Mouse (Mus musculus): ENCODE data around the gene Gm20518. TPM values are rescaled to one million over a fixed set of nuclear protein-coding genes. Genes with fewer than 3 reads are reported as not detected.
A peak's percentile ranks its signal among the peaks of the same experiment; 100 is the strongest.

The Gm20518 gene
- polyA plus RNA-seq, 1 experiment = 1.9 TPM

DNA sequence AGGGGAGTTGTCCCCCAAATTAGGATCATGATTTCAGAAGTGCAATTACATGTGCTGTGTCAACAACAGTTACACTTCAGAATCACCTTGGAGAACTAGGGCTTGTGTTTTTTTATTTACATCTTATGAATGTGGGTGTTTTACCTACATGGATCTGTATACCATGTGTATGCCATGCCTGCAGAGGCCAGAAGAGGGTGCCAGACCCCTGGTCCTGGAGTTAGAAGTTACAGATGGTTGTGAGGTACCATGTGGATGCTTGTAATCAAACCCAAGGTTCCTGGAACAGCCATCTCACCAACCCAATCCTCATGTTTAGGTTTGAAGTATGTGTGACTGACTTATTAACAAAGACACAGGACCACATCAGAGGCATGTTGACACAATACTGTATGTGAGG lies 32.9 kb downstream of the Gm20518 start:
- peaks cover 48% of the 10 kb centered on the region for H3K36me3 ChIP-seq (ENCODE audit: control insufficient read depth, insufficient read depth, low read length)
- no peak overlapping the region for H3K4me3 ChIP-seq (ENCODE audit: low read depth, low read length)
- TF ChIP-seq POLR2A (IDR thresholded peaks at IDR 0.05; ENCODE audit: low read depth, low read length) (no peak), CTCF (IDR thresholded peaks at IDR 0.05; ENCODE audit: extremely low read depth, insufficient read length, insufficient replicate concordance, low read depth, low read length) (peak; percentile 63; the same call in 1 of the 2 replicates)
- no peaks in the 10 kb centered on the region for H3K4me1 ChIP-seq (ENCODE audit: control insufficient read depth, insufficient read depth, insufficient read length, low read length)
- no peaks in the 10 kb centered on the region for H3K27me3 ChIP-seq (ENCODE audit: control insufficient read depth, insufficient read depth, low read length)
- H3K27ac ChIP-seq (ENCODE audit: insufficient read depth, low read depth, low read length) = no peak overlapping the region

DNA sequence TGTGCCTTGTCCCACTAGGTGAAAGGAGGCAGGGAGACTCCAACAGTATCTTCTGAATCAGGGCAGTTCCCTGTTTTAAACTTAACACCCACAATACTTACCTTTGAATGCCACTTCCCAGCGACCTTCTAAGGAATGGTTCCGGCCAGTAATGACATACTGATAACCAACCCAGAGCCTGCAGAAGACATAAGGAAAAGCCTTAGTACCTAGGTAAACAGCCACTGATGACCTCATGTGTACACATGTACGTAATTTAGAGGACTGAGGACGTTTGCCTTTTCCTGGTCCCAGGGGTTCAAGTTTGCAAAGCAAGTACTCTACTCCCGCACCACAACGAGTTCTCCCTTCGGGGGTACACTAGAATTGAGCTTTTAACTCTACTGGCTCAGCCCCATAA lies 34.3 kb downstream of the Gm20518 start:
- no peak overlapping the region for H3K27ac ChIP-seq (ENCODE audit: insufficient read depth, low read depth, low read length)
- H3K36me3 ChIP-seq (ENCODE audit: control insufficient read depth, insufficient read depth, low read length) = peaks cover 52% of the 10 kb centered on the region
- no peak overlapping the region for H3K4me3 ChIP-seq (ENCODE audit: low read depth, low read length)
- no peak for TF ChIP-seq CTCF (IDR thresholded peaks at IDR 0.05; ENCODE audit: extremely low read depth, insufficient read length, insufficient replicate concordance, low read depth, low read length)
- no peak for TF ChIP-seq POLR2A (IDR thresholded peaks at IDR 0.05; ENCODE audit: low read depth, low read length)
- 82% methylated on average over 7 of the region's 7 CpGs for WGBS
- H3K4me1 ChIP-seq (ENCODE audit: control insufficient read depth, insufficient read depth, insufficient read length, low read length) = no peaks in the 10 kb centered on the region
- H3K27me3 ChIP-seq (ENCODE audit: control insufficient read depth, insufficient read depth, low read length) = no peaks in the 10 kb centered on the region

DNA sequence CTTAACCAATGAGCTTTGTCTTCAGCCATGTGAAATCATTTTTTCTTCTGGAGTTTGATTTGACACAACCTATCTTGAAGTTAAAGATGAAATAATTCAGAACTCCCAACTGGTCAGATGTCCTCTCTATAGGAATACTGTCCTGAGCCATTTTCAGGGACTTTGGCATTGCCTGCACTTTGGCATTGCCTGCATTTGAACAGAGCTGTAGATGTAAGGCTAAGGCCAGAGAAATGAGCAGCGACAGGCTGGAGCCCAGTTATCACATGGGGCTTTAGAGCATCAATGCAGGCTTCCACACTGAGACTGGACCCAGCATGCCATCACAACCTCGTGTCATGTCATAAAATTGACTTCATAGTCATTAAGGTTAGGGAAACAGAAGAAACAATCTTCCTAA lies 38.2 kb downstream of the Gm20518 start:
- no peak for TF ChIP-seq POLR2A (IDR thresholded peaks at IDR 0.05; ENCODE audit: low read depth, low read length)
- TF ChIP-seq CTCF (IDR thresholded peaks at IDR 0.05; ENCODE audit: extremely low read depth, insufficient read length, insufficient replicate concordance, low read depth, low read length) = no peak
- Histone ChIP-seq H3K27me3 (ENCODE audit: control insufficient read depth, insufficient read depth, low read length) (no peaks in the 10 kb centered on the region), H3K4me1 (ENCODE audit: control insufficient read depth, insufficient read depth, insufficient read length, low read length) (no peaks in the 10 kb centered on the region), H3K4me3 (ENCODE audit: low read depth, low read length) (no peak overlapping the region), H3K36me3 (ENCODE audit: control insufficient read depth, insufficient read depth, low read length) (peaks cover 67% of the 10 kb centered on the region), H3K27ac (ENCODE audit: insufficient read depth, low read depth, low read length) (no peak overlapping the region)
- WGBS = 79% methylated on average over 2 of the region's 2 CpGs

DNA sequence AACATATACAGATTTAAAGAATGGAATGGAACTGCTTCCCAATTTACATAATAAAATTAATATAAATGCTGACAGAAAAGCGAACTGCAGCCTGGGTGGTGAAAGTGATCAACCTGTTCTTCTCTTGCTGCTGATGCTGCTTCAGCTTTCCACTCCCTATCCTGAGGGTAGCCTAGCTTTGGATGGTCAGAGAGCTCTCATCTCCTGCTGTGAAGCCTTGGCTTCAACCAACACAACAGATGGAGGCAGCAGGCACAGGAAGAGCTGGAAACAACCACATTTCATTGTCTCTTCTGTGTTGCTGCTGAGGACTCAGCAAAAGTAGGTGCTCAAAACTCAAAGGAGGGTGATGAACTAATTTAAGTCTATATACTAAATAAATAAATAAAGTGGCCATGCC lies 39.6 kb downstream of the Gm20518 start:
- Histone ChIP-seq H3K4me3 (ENCODE audit: low read depth, low read length) (no peak overlapping the region), H3K27me3 (ENCODE audit: control insufficient read depth, insufficient read depth, low read length) (no peaks in the 10 kb centered on the region), H3K36me3 (ENCODE audit: control insufficient read depth, insufficient read depth, low read length) (peaks cover 59% of the 10 kb centered on the region), H3K4me1 (ENCODE audit: control insufficient read depth, insufficient read depth, insufficient read length, low read length) (peaks cover 3% of the 10 kb centered on the region; the same call in 1 of the 2 replicates), H3K27ac (ENCODE audit: insufficient read depth, low read depth, low read length) (no peak overlapping the region)
- whole genome bisulfite sequencing = 93% methylated on average over 1 of the region's 1 CpGs
- TF ChIP-seq CTCF (IDR thresholded peaks at IDR 0.05; ENCODE audit: extremely low read depth, insufficient read length, insufficient replicate concordance, low read depth, low read length) (no peak), POLR2A (IDR thresholded peaks at IDR 0.05; ENCODE audit: low read depth, low read length) (no peak)

DNA sequence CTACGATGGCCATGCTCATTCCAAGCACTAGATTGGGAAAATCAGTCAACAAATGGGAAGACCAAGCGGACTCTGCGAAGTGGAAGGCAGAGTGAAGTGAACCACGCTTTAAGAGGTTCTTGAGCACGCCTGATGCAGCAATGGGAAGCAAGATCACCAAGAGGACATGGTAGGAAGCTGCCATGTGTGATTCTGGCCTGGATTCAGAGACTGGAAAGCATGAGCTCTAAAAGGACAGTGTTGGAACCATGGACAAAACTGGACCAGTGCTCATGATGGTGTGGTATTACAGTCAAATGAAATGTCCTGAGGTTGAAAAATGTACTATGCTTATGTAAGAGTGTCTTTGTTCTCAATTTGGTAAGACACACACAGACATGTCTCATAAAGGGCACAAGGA lies 40.1 kb downstream of the Gm20518 start:
- H3K4me1 ChIP-seq (ENCODE audit: control insufficient read depth, insufficient read depth, insufficient read length, low read length) = peaks cover 3% of the 10 kb centered on the region; the same call in 1 of the 2 replicates
- no peaks in the 10 kb centered on the region for H3K27me3 ChIP-seq (ENCODE audit: control insufficient read depth, insufficient read depth, low read length)
- no peak overlapping the region for H3K4me3 ChIP-seq (ENCODE audit: low read depth, low read length)
- no peak overlapping the region for H3K27ac ChIP-seq (ENCODE audit: insufficient read depth, low read depth, low read length)
- no peak for TF ChIP-seq CTCF (IDR thresholded peaks at IDR 0.05; ENCODE audit: extremely low read depth, insufficient read length, insufficient replicate concordance, low read depth, low read length)
- no peak for TF ChIP-seq POLR2A (IDR thresholded peaks at IDR 0.05; ENCODE audit: low read depth, low read length)
- H3K36me3 ChIP-seq (ENCODE audit: control insufficient read depth, insufficient read depth, low read length) = peaks cover 57% of the 10 kb centered on the region
- WGBS = 96% methylated on average over 5 of the region's 5 CpGs

DNA sequence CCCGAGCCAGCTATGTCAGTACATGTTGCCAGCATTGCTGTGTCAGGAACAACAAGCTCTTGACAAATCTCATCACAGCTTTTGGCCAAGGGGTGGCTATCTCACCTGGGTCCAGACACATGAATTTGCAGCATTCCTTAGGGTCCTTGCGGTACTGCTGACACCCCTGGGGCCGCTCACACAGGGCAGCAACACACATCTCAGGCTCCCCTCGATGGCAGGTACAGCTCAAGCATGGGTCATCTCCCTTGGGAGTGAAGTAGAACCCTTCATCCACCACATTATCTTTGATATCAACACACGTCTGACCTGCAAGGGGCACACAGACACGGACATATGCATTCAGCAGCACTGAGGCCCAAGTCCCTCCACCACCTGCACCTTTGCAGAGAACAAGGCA lies 42.0 kb downstream of the Gm20518 start:
- H3K27me3 ChIP-seq (ENCODE audit: control insufficient read depth, insufficient read depth, low read length) = no peaks in the 10 kb centered on the region
- no peak overlapping the region for H3K4me3 ChIP-seq (ENCODE audit: low read depth, low read length)
- H3K36me3 ChIP-seq (ENCODE audit: control insufficient read depth, insufficient read depth, low read length) = peaks cover 62% of the 10 kb centered on the region
- TF ChIP-seq POLR2A (IDR thresholded peaks at IDR 0.05; ENCODE audit: low read depth, low read length) (no peak), CTCF (IDR thresholded peaks at IDR 0.05; ENCODE audit: extremely low read depth, insufficient read length, insufficient replicate concordance, low read depth, low read length) (no peak)
- WGBS = 85% methylated on average over 6 of the region's 6 CpGs
- no peak overlapping the region for H3K27ac ChIP-seq (ENCODE audit: insufficient read depth, low read depth, low read length)
- peaks cover 3% of the 10 kb centered on the region; the same call in 1 of the 2 replicates for H3K4me1 ChIP-seq (ENCODE audit: control insufficient read depth, insufficient read depth, insufficient read length, low read length)

DNA sequence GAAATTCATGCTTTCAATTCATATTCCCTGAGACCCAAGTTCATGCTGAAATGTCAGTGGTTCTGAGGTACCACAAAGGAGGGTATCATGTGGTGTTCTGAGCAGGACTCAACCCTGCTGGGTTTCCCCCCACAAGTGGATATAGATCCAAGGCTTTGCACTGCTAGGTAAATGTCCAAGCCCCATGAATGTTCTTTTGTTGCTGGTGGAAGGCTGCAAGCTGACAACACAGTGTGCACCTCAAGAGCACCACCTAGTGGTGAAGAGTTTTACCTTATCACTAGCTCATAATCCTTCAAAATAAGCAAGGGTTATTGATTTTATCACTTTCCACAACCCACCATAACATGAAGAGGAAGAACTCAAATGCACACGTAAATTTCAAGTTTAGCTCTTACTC lies 42.5 kb downstream of the Gm20518 start:
- peaks cover 63% of the 10 kb centered on the region for H3K36me3 ChIP-seq (ENCODE audit: control insufficient read depth, insufficient read depth, low read length)
- H3K4me1 ChIP-seq (ENCODE audit: control insufficient read depth, insufficient read depth, insufficient read length, low read length) = peaks cover 3% of the 10 kb centered on the region; the same call in 1 of the 2 replicates
- 22% methylated on average over 1 of the region's 1 CpGs for WGBS
- TF ChIP-seq POLR2A (IDR thresholded peaks at IDR 0.05; ENCODE audit: low read depth, low read length) (no peak), CTCF (IDR thresholded peaks at IDR 0.05; ENCODE audit: extremely low read depth, insufficient read length, insufficient replicate concordance, low read depth, low read length) (peak; percentile 51; the same call in 1 of the 2 replicates)
- no peaks in the 10 kb centered on the region for H3K27me3 ChIP-seq (ENCODE audit: control insufficient read depth, insufficient read depth, low read length)
- H3K27ac ChIP-seq (ENCODE audit: insufficient read depth, low read depth, low read length) = no peak overlapping the region
- H3K4me3 ChIP-seq (ENCODE audit: low read depth, low read length) = no peak overlapping the region
